Mouse (Mus musculus): ENCODE results near the gene Ankrd60. TPM values are rescaled to one million over a fixed set of nuclear protein-coding genes. Genes with fewer than 3 reads are reported as not detected.

Ankrd60 gene
- total and polyA plus RNA-seq, 2 experiments = not detected

DNA sequence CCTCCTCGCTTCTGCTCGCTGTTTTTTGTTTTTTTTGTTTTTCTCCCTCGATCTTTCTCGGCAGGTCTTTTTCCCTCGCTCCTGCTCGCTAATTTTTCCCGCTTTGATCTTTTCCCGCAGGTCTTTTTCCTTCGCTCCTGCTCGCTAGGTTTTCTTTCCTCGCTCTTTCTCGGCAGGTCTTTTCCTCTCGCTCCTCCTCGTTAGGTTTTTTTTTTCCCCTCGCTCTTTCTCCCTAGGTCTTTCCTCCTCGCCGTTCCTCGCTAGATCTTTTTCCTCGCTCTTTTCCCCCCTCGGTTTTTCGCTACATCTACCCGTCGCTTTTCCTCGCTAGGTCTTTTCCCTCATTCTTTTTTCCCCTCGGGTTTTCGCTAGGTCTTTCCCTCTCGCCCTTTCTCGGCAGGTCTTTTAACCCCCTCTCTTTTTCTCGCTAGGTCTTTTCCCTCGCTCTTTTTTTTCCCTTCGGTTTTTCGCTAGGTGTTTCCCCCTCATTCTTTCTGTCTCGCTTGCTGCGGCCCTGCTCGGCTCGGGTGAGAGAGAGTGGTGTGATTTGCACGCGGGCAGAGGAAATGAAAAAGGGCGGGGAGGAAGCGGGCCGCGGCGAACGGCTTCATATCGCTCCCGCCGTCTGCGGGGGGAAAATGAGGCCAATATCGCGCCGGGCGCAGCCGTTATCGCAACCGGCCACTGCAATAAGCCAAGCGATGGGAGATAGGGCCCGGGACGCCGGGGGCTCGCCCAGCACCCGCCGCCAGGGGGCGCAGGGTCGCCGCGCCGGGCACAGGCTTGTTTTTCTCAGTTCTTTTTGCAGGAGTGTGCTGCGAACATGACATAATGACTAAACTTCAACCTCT lies 8.2 kb upstream of the Ankrd60 start:
- H3K4me3 ChIP-seq (ENCODE audit: insufficient read depth, low read depth, low read length) = no peak overlapping the region; the same call in 1 of the 2 replicates
- TF ChIP-seq CTCF (IDR thresholded peaks at IDR 0.05; ENCODE audit: low read depth, low read length) (peak; percentile 80), POLR2A (IDR thresholded peaks at IDR 0.05; ENCODE audit: extremely low read depth, insufficient read depth, low read length) (no peak)
- H3K27ac ChIP-seq (replicated peaks; ENCODE audit: insufficient read depth, low read depth, low read length) = no peak overlapping the region
- H3K36me3 ChIP-seq (ENCODE audit: control insufficient read depth, insufficient read depth, low read length) = no peaks in the 10 kb centered on the region
- WGBS = 7% methylated on average over 68 of the region's 68 CpGs
- no peak overlapping the region for H3K9ac ChIP-seq (ENCODE audit: low read depth, low read length)
- DNase-seq (ENCODE audit: extremely low read depth, low read depth, low spot score) = no peak
- H3K4me1 ChIP-seq (ENCODE audit: control insufficient read depth, insufficient read depth, low read length) = no peaks in the 10 kb centered on the region
- H3K79me2 ChIP-seq (ENCODE audit: control insufficient read depth, insufficient read depth, low read length) = no peaks in the 10 kb centered on the region
- peaks cover 3% of the 10 kb centered on the region; the same call in 1 of the 2 replicates for H3K27me3 ChIP-seq (ENCODE audit: control insufficient read depth, insufficient read depth, low read length)

- no peaks in the 10 kb centered on the region for H3K79me2 ChIP-seq (ENCODE audit: control insufficient read depth, insufficient read depth, low read length)
- 28% methylated on average over 54 of the region's 54 CpGs for WGBS
- no peak for DNase-seq (ENCODE audit: extremely low read depth, low read depth, low spot score)
- no peaks in the 10 kb centered on the region for H3K4me1 ChIP-seq (ENCODE audit: control insufficient read depth, insufficient read depth, low read length)
- H3K9ac ChIP-seq (ENCODE audit: low read depth, low read length) = no peak overlapping the region
- no peak overlapping the region for H3K4me3 ChIP-seq (ENCODE audit: insufficient read depth, low read depth, low read length)
- no peaks in the 10 kb centered on the region for H3K36me3 ChIP-seq (ENCODE audit: control insufficient read depth, insufficient read depth, low read length)
- peaks cover 3% of the 10 kb centered on the region; the same call in 1 of the 2 replicates for H3K27me3 ChIP-seq (ENCODE audit: control insufficient read depth, insufficient read depth, low read length)
- TF ChIP-seq POLR2A (IDR thresholded peaks at IDR 0.05; ENCODE audit: extremely low read depth, insufficient read depth, low read length) (no peak), CTCF (IDR thresholded peaks at IDR 0.05; ENCODE audit: low read depth, low read length) (no peak)
- H3K27ac ChIP-seq (replicated peaks; ENCODE audit: insufficient read depth, low read depth, low read length) = no peak overlapping the region
Measured at GRCm38 (mm10) chr2:173585387-173586117, 7.4 kb upstream of the Ankrd60 start.

- Histone ChIP-seq H3K27ac (replicated peaks; ENCODE audit: insufficient read depth, low read depth, low read length) (no peak overlapping the region), H3K4me3 (ENCODE audit: insufficient read depth, low read depth, low read length) (no peak overlapping the region), H3K27me3 (ENCODE audit: control insufficient read depth, insufficient read depth, low read length) (peaks cover 3% of the 10 kb centered on the region; the same call in 1 of the 2 replicates), H3K9ac (ENCODE audit: low read depth, low read length) (no peak overlapping the region), H3K36me3 (ENCODE audit: control insufficient read depth, insufficient read depth, low read length) (no peaks in the 10 kb centered on the region), H3K79me2 (ENCODE audit: control insufficient read depth, insufficient read depth, low read length) (no peaks in the 10 kb centered on the region), H3K4me1 (ENCODE audit: control insufficient read depth, insufficient read depth, low read length) (no peaks in the 10 kb centered on the region)
- DNase-seq (ENCODE audit: extremely low read depth, low read depth, low spot score) = no peak
- TF ChIP-seq CTCF (IDR thresholded peaks at IDR 0.05; ENCODE audit: low read depth, low read length) = no peak
- TF ChIP-seq POLR2A (IDR thresholded peaks at IDR 0.05; ENCODE audit: extremely low read depth, insufficient read depth, low read length) = no peak
- 79% methylated on average over 15 of the region's 15 CpGs for WGBS
Measured at GRCm38 (mm10) chr2:173584361-173584760, 6.2 kb upstream of the Ankrd60 start.

- H3K36me3 ChIP-seq (ENCODE audit: control insufficient read depth, insufficient read depth, low read length) = no peaks in the 10 kb centered on the region
- no peaks in the 10 kb centered on the region for H3K79me2 ChIP-seq (ENCODE audit: control insufficient read depth, insufficient read depth, low read length)
- WGBS = 56% methylated on average over 5 of the region's 5 CpGs
- H3K9ac ChIP-seq (ENCODE audit: low read depth, low read length) = no peak overlapping the region
- no peaks in the 10 kb centered on the region for H3K4me1 ChIP-seq (ENCODE audit: control insufficient read depth, insufficient read depth, low read length)
- no peak for DNase-seq (ENCODE audit: extremely low read depth, low read depth, low spot score)
- peaks cover 6% of the 10 kb centered on the region; the same call in 1 of the 2 replicates for H3K27me3 ChIP-seq (ENCODE audit: control insufficient read depth, insufficient read depth, low read length)
- no peak overlapping the region for H3K27ac ChIP-seq (replicated peaks; ENCODE audit: insufficient read depth, low read depth, low read length)
- H3K4me3 ChIP-seq (ENCODE audit: insufficient read depth, low read depth, low read length) = no peak overlapping the region
- no peak for TF ChIP-seq POLR2A (IDR thresholded peaks at IDR 0.05; ENCODE audit: extremely low read depth, insufficient read depth, low read length)
- TF ChIP-seq CTCF (IDR thresholded peaks at IDR 0.05; ENCODE audit: low read depth, low read length) = peak; percentile 45; the same call in 1 of the 2 replicates
Measured at GRCm38 (mm10) chr2:173583455-173583854, 5.3 kb upstream of the Ankrd60 start.

GRCm38 (mm10) chr2:173582903-173583302 lies 4.7 kb upstream of the Ankrd60 start:
- Histone ChIP-seq H3K9ac (ENCODE audit: low read depth, low read length) (no peak overlapping the region), H3K27me3 (ENCODE audit: control insufficient read depth, insufficient read depth, low read length) (peaks cover 8% of the 10 kb centered on the region; the same call in 1 of the 2 replicates), H3K36me3 (ENCODE audit: control insufficient read depth, insufficient read depth, low read length) (no peaks in the 10 kb centered on the region), H3K4me3 (ENCODE audit: insufficient read depth, low read depth, low read length) (no peak overlapping the region), H3K4me1 (ENCODE audit: control insufficient read depth, insufficient read depth, low read length) (no peaks in the 10 kb centered on the region), H3K27ac (replicated peaks; ENCODE audit: insufficient read depth, low read depth, low read length) (no peak overlapping the region), H3K79me2 (ENCODE audit: control insufficient read depth, insufficient read depth, low read length) (no peaks in the 10 kb centered on the region)
- TF ChIP-seq POLR2A (IDR thresholded peaks at IDR 0.05; ENCODE audit: extremely low read depth, insufficient read depth, low read length) = no peak
- no peak for TF ChIP-seq CTCF (IDR thresholded peaks at IDR 0.05; ENCODE audit: low read depth, low read length)
- WGBS = 96% methylated on average over 3 of the region's 3 CpGs
- DNase-seq (ENCODE audit: extremely low read depth, low read depth, low spot score) = no peak
